Mouse (Mus musculus): ENCODE measurements around the gene Kif16b. TPM values are rescaled to one million over a fixed set of nuclear protein-coding genes. Genes with fewer than 3 reads are reported as not detected.
"Not testable (repeated sequence)": the region's sequence is repeated elsewhere in the genome, so short reads cannot be mapped to it uniquely, and the experiment has no call there.

The Kif16b gene
- polyA plus RNA-seq, 1 experiment from 2014 or later, result 3.5 TPM

GRCm38 (mm10) chr2:142590938-142591337, 310.4 kb downstream of the Kif16b start:
- ATAC-seq (replicated peaks), result no peak
- Histone ChIP-seq H3K4me2 (no peak overlapping the region), H3K4me3 (no peak overlapping the region), H3K9ac (no peak overlapping the region), H3K36me3 (replicated peaks) (no peaks in the 10 kb centered on the region), H3K9me3 (no peaks in the 10 kb centered on the region), H3K4me1 (peaks cover 15% of the 10 kb centered on the region), H3K27me3 (replicated peaks) (no peaks in the 10 kb centered on the region), H3K27ac (no peak overlapping the region)

GRCm38 (mm10) chr2:142590284-142590724, 311.0 kb downstream of the Kif16b start:
- H3K9ac ChIP-seq, result no peak overlapping the region
- H3K27me3 ChIP-seq (replicated peaks), result no peaks in the 10 kb centered on the region
- no peak overlapping the region for H3K4me3 ChIP-seq
- peak; percentile 59 for ATAC-seq (replicated peaks)
- no peaks in the 10 kb centered on the region for H3K9me3 ChIP-seq
- H3K36me3 ChIP-seq (replicated peaks), result no peaks in the 10 kb centered on the region
- WGBS, result 8% methylated on average over 6 of the region's 6 CpGs
- H3K4me1 ChIP-seq, result peaks cover 15% of the 10 kb centered on the region
- H3K27ac ChIP-seq, result no peak overlapping the region
- H3K4me2 ChIP-seq, result peak overlapping the region; percentile 20

- Histone ChIP-seq H3K4me2 (peak overlapping the region; percentile 20), H3K27me3 (replicated peaks) (no peaks in the 10 kb centered on the region), H3K9me3 (no peaks in the 10 kb centered on the region), H3K36me3 (replicated peaks) (no peaks in the 10 kb centered on the region), H3K9ac (no peak overlapping the region), H3K4me1 (peaks cover 15% of the 10 kb centered on the region), H3K4me3 (no peak overlapping the region), H3K27ac (peak overlapping the region; percentile 70)
- 6% methylated on average over 14 of the region's 14 CpGs for WGBS
- ATAC-seq (replicated peaks), result peak; percentile 83
These were observed 311.7 kb downstream of the Kif16b start for GRCm38 (mm10) chr2:142589403-142590283.

- ATAC-seq (replicated peaks), result no peak
- Histone ChIP-seq H3K36me3 (replicated peaks) (no peaks in the 10 kb centered on the region), H3K27me3 (replicated peaks) (no peaks in the 10 kb centered on the region), H3K9me3 (no peaks in the 10 kb centered on the region), H3K27ac (no peak overlapping the region), H3K4me3 (no peak overlapping the region), H3K4me1 (peaks cover 15% of the 10 kb centered on the region), H3K9ac (no peak overlapping the region), H3K4me2 (no peak overlapping the region)
- WGBS, result 92% methylated on average over 5 of the region's 5 CpGs
These were observed 315.5 kb downstream of the Kif16b start for GRCm38 (mm10) chr2:142585845-142586244.

GRCm38 (mm10) chr2:142584851-142585737, 316.2 kb downstream of the Kif16b start:
- Histone ChIP-seq H3K4me3 (no peak overlapping the region), H3K27ac (no peak overlapping the region), H3K4me2 (no peak overlapping the region), H3K27me3 (replicated peaks) (no peaks in the 10 kb centered on the region), H3K36me3 (replicated peaks) (no peaks in the 10 kb centered on the region), H3K9me3 (no peaks in the 10 kb centered on the region), H3K4me1 (peaks cover 10% of the 10 kb centered on the region), H3K9ac (no peak overlapping the region)
- 88% methylated on average over 11 of the region's 11 CpGs for WGBS
- ATAC-seq (replicated peaks), result no peak

- Histone ChIP-seq H3K9me3 (no peaks in the 10 kb centered on the region), H3K36me3 (replicated peaks) (no peaks in the 10 kb centered on the region), H3K4me3 (no peak overlapping the region), H3K9ac (no peak overlapping the region), H3K27me3 (replicated peaks) (no peaks in the 10 kb centered on the region), H3K4me2 (no peak overlapping the region), H3K4me1 (no peaks in the 10 kb centered on the region), H3K27ac (no peak overlapping the region)
- no peak for ATAC-seq (replicated peaks)
These were observed 320.9 kb downstream of the Kif16b start for GRCm38 (mm10) chr2:142580449-142580848.

- H3K9ac ChIP-seq; H3K27ac ChIP-seq; H3K4me3 ChIP-seq; H3K4me2 ChIP-seq; H3K4me1 ChIP-seq; H3K36me3 ChIP-seq (replicated peaks); H3K27me3 ChIP-seq (replicated peaks); ATAC-seq (replicated peaks); H3K9me3 ChIP-seq: not testable (repeated sequence)
- 84% methylated on average over 9 of the region's 9 CpGs for WGBS
These were observed 323.9 kb downstream of the Kif16b start for GRCm38 (mm10) chr2:142577414-142577813.

- no peaks in the 10 kb centered on the region for H3K9me3 ChIP-seq
- H3K4me3 ChIP-seq, result no peak overlapping the region
- ATAC-seq (replicated peaks), result no peak
- H3K27me3 ChIP-seq (replicated peaks), result no peaks in the 10 kb centered on the region
- no peaks in the 10 kb centered on the region for H3K36me3 ChIP-seq (replicated peaks)
- no peak overlapping the region for H3K4me2 ChIP-seq
- H3K4me1 ChIP-seq, result no peaks in the 10 kb centered on the region
- 66% methylated on average over 8 of the region's 8 CpGs for WGBS
- no peak overlapping the region for H3K9ac ChIP-seq
- H3K27ac ChIP-seq, result no peak overlapping the region
These were observed 331.6 kb downstream of the Kif16b start for GRCm38 (mm10) chr2:142569771-142570170.

Other genes with a start within 250 kb of the Kif16b start
- 47.1 and 50.4 TPM in 2 replicates for gene Snrpb2, start 161.5 kb upstream of the Kif16b start, polyA plus RNA-seq (2015; fragmentation: Nextera tagmentation; extraction: Ambion mirVana)
- gene Otor, start 176.9 kb upstream of the Kif16b start, polyA plus RNA-seq (2015; fragmentation: Nextera tagmentation; extraction: Ambion mirVana), result 1.7 and 2.1 TPM in 2 replicates